Mouse (Mus musculus) gastrocnemius, adult 18-20 months (tissue): ENCODE data around the gene Cacng8. TPM values are rescaled to one million over a fixed set of nuclear protein-coding genes. Genes with fewer than 3 reads are reported as not detected.
A peak's percentile ranks its signal among the peaks of the same experiment; 100 is the strongest.

ENCODE experiments used
- microRNA-seq: library from miRNA; unstranded; fragments of <30 nt; microRNA quantifications from one replicate; pipeline ENCODE4 v1.2.0, GENCODE M21; 2021
- total RNA-seq, 2 experiments: library from RNA; stranded (reverse); gene quantifications; 2 replicates each; pipeline ENCODE4 v1.2.3; 2021

Cacng8 gene
- total RNA-seq, 2 experiments from 2014 or later, result not detected

Small RNAs within 50 kb of the gene (microRNA-seq; reads per million reads assigned to microRNA genes)
- gene Gm23450, result 5.5 reads per million, percentile 12 among the genes with 10 or more reads in this experiment

Other genes starting within 250 kb of the Cacng8 start
- gene AU018091, start 221.5 kb upstream of the Cacng8 start, total RNA-seq, result not detected
- gene Nlrp12, start 140.9 kb upstream of the Cacng8 start, total RNA-seq, result not detected
- gene Myadm, start 101.6 kb upstream of the Cacng8 start, total RNA-seq, result 10 to 100 TPM; 21.1 to 38.5 TPM
- under 1 TPM; 0.30 to 0.76 TPM for gene Prkcg, start 101.5 kb upstream of the Cacng8 start, total RNA-seq
- gene Cacng7, start 57.7 kb upstream of the Cacng8 start, total RNA-seq, result 10 to 100 TPM; 11.0 to 11.6 TPM
- 100 to 1,000 TPM; 125 to 129 TPM for gene Cacng6, start 33.5 kb downstream of the Cacng8 start, total RNA-seq
- under 1 TPM in 1 of 2 experiments, not detected in 1; 0.14 TPM for gene Tarm1, start 111.9 kb downstream of the Cacng8 start, total RNA-seq
- gene Oscar, start 225.5 kb downstream of the Cacng8 start, total RNA-seq, result not detected
- gene Ndufa3, start 226.7 kb downstream of the Cacng8 start, total RNA-seq, result 1,000 to 10,000 TPM; 1,020 to 1,031 TPM
- gene Tfpt, start 239.2 kb downstream of the Cacng8 start, total RNA-seq, result 10 to 100 TPM; 14.9 to 16.0 TPM
- 10 to 100 TPM; 21.9 to 22.1 TPM for gene Prpf31, start 239.3 kb downstream of the Cacng8 start, total RNA-seq